Mouse (Mus musculus): ENCODE results near the gene Nudt5. TPM values are rescaled to one million over a fixed set of nuclear protein-coding genes. Genes with fewer than 3 reads are reported as not detected.

Gene Nudt5
- polyA plus RNA-seq (2012; rRNA removed): 46.7 and 56.6 TPM in 2 replicates

GRCm38 (mm10) chr2:5844873-5845631 is at the start of gene Nudt5, which contains the start of gene Cdc123:
Gene Nudt5 (plus strand): TSS chr2:5845019.
Gene Cdc123 (minus strand): TSS chr2:5845164.

DNA sequence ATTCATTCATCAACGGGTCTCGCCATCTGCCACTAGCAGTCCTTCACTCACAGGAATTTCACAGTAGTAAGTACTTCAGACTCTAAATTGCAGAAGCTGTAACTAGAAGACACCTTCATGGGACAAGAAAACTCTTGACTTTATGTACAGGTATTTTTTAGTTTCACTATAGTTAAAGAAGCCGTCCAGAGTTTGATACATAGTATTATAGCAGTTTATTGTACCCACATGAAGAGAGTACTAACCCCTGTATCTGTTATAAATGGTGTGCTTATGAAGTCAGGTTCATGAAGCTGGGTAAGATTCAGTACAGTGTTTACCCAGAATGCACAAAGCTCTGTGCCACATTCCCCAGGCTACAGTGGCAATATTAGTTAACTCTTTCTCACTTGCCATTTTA is 18.0 kb downstream of the Nudt5 start, which contains the start of gene Gm13199:
Gm13199 (minus strand) TSS at position 101 of the 400 bp plus-strand sequence.

GRCm38 (mm10) chr2:5894843-5895570 is 50.2 kb downstream of the Nudt5 start, which contains the start of gene Sec61a2:
Gene Sec61a2 (minus strand): TSS chr2:5895432.

Other genes starting within 250 kb of the Nudt5 start
- 1.4 and 2.0 TPM in 2 replicates for gene Camk1d, start 130.5 kb upstream of the Nudt5 start, polyA plus RNA-seq (2012; rRNA removed)
- gene Cdc123, start 145 bp downstream of the Nudt5 start, polyA plus RNA-seq (2012; rRNA removed): 213 and 225 TPM in 2 replicates
- 6.3 and 6.7 TPM in 2 replicates for gene Gm13199, start 17.9 kb downstream of the Nudt5 start, polyA plus RNA-seq (2012; rRNA removed)
- gene Sec61a2, start 50.4 kb downstream of the Nudt5 start, polyA plus RNA-seq (2012; rRNA removed): 84.1 and 160 TPM in 2 replicates
- gene Dhtkd1, start 97.8 kb downstream of the Nudt5 start, polyA plus RNA-seq (2012; rRNA removed): 8.7 and 12.4 TPM in 2 replicates
- 26.4 and 30.1 TPM in 2 replicates for gene Upf2, start 106.5 kb downstream of the Nudt5 start, polyA plus RNA-seq (2012; rRNA removed)

All from central nervous system, embryonic 11.5 days (tissue).